Mouse (Mus musculus): ENCODE measurements around the gene Akap6.
"Not testable (repeated sequence)": the region's sequence is repeated elsewhere in the genome, so short reads cannot be mapped to it uniquely, and the experiment has no call there.

- not testable (repeated sequence) for TF ChIP-seq CTCF (conservative IDR thresholded peaks at IDR 0.05; ENCODE audit: low read length); NANOG (IDR thresholded peaks at IDR 0.05; ENCODE audit: borderline replicate concordance, low read length)
Measured at GRCm38 (mm10) chr12:52724039-52724615, 24.9 kb downstream of the Akap6 start.

Measured in E14TG2a.4 (cell line).